Mouse (Mus musculus): ENCODE data around the gene Mthfsl.
"Not testable (repeated sequence)": the region's sequence is repeated elsewhere in the genome, so short reads cannot be mapped to it uniquely, and the experiment has no call there.

Mthfsl gene

DNA sequence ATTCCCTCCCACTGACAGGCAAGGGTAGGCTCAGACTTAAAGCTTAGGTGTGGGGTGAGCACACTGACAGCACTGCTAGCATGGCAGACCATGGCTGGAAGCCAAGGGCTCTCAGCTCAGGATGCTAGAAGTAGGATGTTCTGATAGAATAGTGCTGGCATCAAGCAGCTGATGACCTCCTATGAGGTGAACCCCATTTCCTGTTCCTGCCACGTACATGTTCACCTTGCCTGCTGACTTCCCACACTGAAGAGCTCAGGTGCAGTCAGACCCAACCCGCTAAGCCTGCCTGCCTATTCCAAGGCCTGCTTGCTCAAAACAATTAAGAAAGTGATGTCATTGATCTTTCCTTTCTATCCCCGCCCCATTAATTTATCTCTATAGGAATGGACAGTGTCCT lies 30.6 kb downstream of the Mthfsl start:
- not testable (repeated sequence) for DNase-seq (ENCODE audit: low read depth)

DNA sequence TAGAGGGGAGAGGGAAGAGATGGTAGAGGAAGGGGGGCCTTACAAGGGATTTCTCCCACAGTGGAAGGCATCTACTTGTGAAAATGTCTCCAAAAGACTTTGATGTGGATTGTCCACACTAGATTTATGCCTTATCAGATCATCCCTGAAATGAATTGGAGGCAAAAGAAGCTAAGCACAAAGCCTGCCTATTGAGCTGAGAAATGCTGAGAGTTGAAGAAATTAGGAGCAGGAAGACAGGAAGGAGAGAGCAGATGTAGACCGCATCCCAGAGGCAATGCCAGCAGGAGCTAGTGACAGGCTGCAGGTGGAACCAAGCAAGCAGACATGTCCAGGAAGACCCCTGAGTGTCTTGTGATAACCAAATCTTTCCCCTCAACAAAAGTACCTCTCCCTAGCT lies 33.4 kb downstream of the Mthfsl start:
- not testable (repeated sequence) for DNase-seq (ENCODE audit: low read depth)

DNA sequence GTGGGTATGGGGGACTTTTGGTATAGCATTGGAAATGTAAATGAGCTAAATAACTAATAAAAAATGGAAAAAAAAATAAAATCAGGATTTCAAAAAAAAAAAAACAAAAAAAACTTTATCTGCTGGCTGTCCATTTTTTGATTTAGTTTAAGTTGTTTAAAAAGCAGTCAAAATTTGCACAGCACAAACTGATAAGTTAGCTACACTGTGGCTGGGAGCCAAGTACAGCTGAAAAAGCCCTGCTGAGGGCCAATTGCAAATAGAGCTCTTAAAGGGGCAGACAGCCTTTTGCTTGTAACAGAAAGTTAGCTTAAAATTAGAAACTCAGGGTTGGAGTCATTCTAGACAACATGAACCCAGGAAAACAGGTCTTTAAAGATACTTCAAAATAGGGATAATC lies 61.8 kb downstream of the Mthfsl start:
- DNase-seq (ENCODE audit: low read depth), result not testable (repeated sequence)

DNA sequence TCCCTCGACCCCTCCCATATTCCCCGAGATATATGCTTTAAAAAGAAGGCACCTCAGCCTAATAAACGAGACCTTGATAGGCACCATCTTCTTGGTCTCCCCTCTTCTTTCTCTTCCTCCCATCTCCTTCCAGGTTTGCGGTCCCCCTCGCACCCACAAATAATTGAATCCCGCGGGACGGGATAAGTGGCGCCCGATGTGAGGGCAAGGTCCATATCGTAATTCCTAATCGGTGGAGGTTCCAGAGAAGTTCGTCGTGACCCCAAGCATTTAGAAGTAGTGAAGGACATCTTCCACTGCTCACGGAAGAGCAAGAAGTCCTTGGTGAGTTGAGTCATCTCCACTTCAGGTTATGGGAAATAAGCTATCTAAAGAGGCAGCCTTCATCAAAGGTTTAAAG lies 69.4 kb downstream of the Mthfsl start:
- not testable (repeated sequence) for DNase-seq (ENCODE audit: low read depth)
